Mouse (Mus musculus) inflammation-experienced regulatory T-cells, adult 6 months (primary cell): ENCODE data around the gene B9d2. TPM values are rescaled to one million over a fixed set of nuclear protein-coding genes. Genes with fewer than 3 reads are reported as not detected.

Source experiments
- ATAC-seq: one replicate; pipeline ENCODE4 v1.8.0; 2017
- polyA plus RNA-seq, 3 experiments: library from polyadenylated mRNA; unstranded; fragments of 100-300 nt; shearing (Covaris generic); gene quantifications; one replicate each; pipeline ENCODE4 v1.2.1; 2017

Gene B9d2
- polyA plus RNA-seq: 10 to 100 TPM; 55.9 to 76.1 (median 57.2) TPM

- ATAC-seq: peak; percentile 83
These were observed at the start of gene B9d2 for GRCm38 (mm10) chr7:25680514-25681258. B9d2 (plus strand) TSS chr7:25680780.

DNA sequence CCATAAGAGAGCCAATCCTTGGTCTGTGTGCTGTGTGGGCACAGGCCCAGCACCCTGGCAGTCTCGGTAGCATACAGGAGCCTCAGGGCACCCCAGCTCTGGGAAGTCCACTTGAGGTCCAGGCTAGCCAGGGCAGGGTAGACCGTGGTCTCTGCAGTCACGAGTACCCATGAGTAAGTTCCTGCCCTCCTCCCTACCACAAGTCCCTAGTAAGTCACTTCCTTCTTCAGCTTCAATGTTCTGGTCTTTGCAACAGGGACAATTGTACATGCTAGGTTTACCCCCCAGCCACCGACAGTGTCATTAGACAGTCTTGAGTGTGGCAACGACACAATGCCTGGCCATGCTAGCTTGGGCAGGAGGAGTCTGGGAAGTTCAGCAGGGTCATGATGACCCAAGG lies 47.9 kb upstream of the B9d2 start:
- no peak for ATAC-seq

DNA sequence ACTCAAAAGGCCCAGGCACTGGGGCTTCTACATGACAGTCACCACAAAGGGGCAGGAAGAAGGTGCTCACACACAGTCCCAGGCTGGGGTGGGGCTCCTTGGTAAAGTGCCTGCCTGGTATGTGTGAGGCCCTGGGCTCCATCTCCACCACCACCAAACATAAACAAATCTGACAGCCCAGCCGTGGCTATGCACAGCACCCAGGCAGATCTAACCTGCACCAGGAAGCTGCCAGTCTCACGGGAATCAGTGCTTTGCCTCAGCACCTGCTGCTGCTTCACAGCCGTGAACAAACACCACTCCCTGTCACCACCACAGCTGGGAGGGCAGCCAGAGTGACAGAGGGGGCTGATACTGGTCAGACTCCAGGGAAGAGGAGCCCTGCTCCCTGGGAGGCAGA lies 44.2 kb upstream of the B9d2 start:
- ATAC-seq: no peak

DNA sequence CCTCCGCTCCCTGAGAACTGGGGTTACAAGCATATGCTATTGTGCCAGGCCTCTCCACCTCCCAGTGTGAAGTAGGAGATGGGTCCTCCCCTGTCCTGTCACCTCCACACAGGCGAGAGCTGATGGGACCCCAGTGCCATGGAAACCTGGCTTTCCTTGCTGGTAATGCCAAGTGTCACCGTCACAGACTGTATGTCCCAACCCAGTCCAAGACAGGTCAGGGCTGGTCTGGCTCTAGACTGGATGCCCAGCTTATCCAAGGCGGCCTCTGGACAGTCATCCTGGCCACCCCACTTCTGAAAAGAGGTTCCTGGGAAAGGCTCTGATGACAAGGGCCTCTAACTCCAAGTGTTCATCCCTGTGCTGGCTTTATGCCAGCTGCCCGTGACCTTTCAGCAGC lies 43.5 kb upstream of the B9d2 start:
- no peak for ATAC-seq

DNA sequence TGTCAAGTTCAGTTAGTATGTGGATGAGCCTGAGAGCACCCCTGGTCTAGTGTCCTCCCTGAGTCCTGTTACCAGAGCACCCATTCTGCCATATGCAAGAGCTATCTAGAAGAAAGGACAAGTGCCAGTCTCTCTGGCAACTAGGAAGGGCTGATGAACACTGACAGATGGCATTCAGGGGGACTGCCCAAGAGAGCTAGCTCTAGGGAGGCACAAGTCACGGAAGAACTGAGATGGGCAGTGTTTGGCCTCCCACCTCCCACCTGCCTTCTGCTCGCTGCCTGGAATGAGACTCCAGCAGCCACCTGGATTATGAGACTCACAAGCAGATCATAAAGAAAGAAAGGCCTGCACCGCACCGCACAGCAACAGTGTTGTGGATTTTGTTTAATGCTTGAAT lies 40.8 kb upstream of the B9d2 start:
- ATAC-seq: no peak

DNA sequence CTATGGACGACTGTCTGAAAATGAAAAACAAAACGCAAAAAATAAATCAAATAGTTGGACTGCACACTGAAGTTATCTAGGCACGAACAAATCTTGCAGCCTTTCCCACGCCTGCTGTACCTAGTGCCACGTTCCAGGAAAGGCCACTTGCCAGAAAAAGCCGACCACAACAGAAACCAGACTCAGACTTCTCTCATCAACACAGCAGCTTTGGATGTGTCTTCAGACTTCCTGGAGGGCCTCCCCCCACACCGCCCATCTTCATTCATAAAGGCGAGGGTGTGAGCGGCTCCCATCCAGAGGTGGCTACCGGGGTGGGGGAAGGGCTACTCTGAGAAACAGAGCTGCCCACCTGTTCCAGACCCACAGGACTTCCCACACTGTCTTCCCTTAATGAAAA lies 36.4 kb upstream of the B9d2 start:
- no peak for ATAC-seq

GRCm38 (mm10) chr7:25644631-25645030 lies 35.9 kb upstream of the B9d2 start:
- no peak for ATAC-seq

DNA sequence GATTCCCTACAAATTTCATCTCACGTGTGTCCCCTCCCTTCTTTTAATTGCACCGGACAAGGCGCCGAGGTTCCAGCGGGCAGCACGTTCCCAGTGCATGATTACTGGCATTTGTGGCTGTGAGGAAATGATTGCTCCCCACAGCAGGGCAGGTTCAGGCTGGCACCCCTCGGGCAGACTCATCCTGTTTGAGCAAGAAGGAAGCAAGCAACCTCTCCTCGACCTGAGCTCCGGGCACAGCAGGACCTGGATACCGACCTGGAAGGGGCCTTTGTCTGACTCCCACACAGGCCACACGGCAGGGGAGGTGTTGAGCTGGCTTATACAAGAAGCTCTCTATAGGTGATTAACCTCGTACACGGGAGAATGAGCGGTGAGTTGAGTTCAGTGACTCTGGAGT lies 35.5 kb upstream of the B9d2 start:
- no peak for ATAC-seq

- peak; percentile 25 for ATAC-seq
These were observed 32.9 kb upstream of the B9d2 start for GRCm38 (mm10) chr7:25647574-25648123.

DNA sequence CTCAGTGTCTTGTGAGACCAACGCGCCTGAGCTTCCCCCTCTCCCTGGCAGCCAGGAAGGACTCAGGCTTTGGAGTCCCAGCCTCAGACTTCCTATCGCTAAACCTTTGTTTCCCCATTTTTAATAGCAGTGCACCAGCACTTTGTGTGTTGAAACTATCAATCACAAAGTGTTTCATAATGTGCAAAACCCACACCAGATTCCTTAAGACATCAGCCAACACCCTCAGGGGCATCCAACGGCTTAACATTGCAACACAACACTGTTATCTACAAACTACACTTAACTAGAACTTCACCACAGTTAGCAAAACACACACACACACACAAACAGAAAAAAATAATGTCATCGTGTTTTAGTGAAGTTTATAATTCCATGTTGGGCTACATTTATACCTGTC lies 30.7 kb upstream of the B9d2 start:
- ATAC-seq: no peak

GRCm38 (mm10) chr7:25651281-25651680 lies 29.3 kb upstream of the B9d2 start:
- no peak for ATAC-seq

DNA sequence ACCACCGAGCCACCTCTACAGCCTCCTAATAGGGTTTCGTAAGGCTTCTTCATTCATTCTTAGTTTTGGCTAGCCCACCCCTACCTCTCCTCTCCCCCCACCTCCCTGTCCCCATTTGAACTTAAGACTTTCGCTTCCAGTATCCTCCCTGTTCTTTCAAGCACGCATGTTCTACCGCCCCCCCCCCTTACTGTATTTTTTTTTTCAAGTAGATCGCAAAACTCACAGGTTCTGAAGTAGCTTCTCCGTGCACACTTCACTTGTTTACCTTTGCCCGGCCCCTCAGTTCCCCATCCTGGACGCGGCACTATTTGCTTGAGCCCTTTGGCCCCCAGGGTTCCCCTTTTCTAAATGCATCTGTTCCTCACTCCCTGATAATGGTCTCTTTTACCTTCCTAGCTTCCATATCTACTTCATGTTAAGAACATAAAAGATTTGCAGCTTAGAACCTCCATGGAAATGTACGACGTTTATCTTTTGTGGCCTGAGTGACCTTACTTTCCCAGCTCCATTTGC lies 28.3 kb upstream of the B9d2 start:
- ATAC-seq: no peak

DNA sequence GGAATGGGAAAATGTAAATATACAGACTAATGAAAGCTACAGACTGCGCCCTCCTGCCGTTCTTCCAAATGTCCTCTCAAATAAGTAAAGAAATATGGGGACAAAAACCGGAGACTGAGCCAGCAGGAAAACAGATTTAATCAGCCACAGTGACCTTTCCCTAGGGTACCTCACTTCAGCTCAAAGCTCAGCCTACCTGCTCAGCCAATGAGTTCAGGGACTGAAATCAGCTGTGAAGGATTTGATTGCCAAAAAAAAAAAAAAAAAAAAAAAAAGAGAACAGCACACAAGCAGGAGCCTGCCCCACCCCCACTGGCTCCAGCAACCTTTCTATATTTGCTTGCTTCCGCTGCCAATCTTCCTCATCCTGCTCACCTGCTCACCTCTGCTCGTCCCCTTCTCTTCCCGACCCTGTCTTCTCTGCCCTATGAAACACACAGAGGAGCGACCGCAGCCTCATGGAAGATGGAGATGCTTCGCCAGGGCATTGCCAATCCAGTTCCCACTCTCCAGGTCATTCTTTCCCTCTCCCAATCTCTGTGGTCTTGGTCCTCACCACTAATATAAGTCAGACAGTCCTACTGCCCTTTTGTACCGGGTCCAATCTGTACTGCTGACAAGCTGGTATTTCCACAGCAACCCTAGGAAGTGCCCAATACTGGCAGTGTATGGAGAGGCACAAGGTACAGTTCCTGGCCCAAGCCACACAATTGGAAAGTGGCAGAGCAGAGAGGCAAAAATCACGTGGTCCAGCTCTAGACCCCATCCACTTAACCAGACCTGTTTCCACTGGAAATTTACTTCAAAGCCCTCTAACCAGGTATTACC lies 24.8 kb upstream of the B9d2 start:
- no peak for ATAC-seq

DNA sequence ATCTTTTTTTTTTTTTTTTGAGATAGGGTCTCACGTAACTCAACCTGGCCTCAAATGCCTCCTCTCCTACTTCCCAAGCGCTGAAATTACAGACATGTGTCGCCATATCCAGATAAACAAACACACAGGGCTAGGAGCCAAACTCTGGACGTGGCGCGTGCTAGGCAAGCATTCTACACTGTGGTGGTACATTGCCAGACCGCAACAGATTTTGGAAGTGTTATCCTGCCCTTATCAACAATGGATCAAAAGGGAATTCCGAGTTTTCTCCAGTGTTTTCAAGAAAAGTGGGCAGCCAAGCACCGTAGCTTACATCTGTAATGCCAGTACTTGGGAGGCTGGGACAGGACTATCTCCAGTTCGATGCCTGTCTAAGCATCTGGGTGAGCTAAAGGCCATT lies 22.8 kb upstream of the B9d2 start:
- ATAC-seq: no peak

GRCm38 (mm10) chr7:25658657-25659472 lies 21.7 kb upstream of the B9d2 start, which contains the start of the genes Bckdha and Exosc5:
Bckdha (minus strand) TSS chr7:25658981.
Exosc5 (plus strand) TSS chr7:25659164.
- ATAC-seq: peak; percentile 99

GRCm38 (mm10) chr7:25666381-25666780 lies 14.2 kb upstream of the B9d2 start:
- ATAC-seq: no peak

GRCm38 (mm10) chr7:25669158-25669557 lies 11.4 kb upstream of the B9d2 start:
- no peak for ATAC-seq

DNA sequence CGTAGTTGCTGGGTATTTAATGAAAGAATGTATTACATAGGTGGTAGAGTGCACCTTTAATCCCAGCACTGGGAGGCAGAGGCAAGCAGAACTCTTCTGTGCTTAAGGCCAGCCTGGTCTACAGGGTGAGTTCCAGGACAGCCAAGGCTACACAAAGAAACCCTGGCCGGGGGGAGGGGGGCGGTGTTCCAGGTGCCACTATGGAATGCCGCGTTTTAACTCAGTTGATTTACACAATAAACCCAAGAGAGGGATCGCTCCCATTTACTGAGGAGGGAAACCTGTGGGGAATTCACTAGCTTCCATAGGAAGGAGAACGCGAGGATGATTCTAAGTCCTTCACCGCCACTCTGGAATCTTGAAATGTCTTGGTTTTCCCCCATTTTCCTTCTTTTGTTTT lies 10.9 kb upstream of the B9d2 start:
- no peak for ATAC-seq

DNA sequence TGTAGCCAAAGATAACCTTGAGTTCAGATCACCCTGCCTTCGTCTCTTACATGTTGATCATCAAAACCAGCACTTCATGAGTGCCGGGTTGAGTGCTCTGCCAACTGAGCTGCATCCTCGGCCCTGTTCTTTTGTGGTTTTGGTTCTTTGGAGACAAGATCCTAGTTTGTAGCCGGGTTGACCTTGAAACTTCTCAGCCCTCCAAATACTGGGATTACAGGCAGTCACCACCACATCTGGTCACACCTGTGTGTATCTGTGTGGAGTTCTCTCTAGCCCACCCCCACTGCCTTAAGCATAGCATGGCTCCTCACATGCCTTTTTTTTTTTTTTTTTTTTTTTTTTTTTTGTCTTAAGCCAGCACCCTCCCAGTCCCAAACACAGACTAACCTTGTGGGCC lies 10.5 kb upstream of the B9d2 start:
- ATAC-seq: no peak

DNA sequence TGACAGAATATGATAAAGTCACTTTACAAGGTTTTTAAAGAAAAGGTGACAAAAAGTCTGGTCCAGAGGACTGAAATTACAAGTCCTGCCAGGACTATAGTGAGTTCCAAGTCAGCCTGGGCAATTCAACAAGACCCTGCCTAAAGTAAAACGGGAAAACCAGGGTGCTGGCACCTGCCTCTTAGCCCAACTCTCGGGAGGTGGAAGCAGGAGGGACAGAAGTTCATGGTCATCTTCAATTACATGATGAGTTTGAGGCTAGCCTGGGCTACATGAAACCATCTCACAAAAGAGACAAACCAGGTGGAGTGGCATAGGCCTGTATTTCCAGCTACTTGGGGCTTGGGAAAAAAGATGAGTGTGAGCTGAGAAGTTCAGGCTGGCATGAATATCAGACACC lies 8.9 kb upstream of the B9d2 start:
- ATAC-seq: no peak

DNA sequence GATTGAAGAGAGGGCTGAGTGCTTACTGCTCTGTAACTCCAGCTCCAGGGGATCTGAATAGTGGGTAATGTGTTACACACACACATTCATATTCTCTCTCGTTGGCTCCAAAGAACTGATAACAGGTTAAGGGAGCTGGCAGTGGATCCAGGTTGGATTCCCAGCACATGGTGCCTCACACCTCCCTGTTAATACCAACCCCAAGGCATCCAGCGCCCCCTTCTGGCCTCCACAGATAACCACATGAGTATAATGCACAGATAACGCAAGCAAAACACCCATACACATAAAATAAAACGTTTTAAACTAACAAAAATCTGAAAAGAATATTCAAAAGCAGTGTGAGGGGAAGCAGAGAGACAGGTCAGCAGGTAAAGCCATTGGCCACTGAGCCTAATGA lies 8.1 kb upstream of the B9d2 start:
- ATAC-seq: no peak

DNA sequence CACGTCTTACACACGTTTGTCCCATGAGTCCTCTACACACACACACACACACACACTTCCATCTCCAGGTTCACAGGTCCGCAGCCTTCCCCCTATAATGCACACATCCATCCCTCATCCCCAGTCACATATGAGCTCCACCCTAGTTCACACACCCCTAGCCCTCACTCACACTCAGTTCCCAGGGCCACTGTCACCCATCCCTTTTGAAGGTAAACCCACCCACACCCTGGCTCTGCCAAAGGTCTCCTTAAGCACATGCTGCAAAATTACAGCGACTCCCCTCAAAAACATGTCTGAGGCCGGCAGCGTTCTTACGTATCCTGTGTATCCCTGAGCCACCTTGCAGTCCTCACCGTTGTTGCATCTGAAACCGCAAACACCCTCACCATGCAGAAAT lies 6.3 kb upstream of the B9d2 start:
- peak; percentile 21 for ATAC-seq
